Mouse (Mus musculus): ENCODE results near the gene Chrnb1. TPM values are rescaled to one million over a fixed set of nuclear protein-coding genes. Genes with fewer than 3 reads are reported as not detected.
A peak's percentile ranks its signal among the peaks of the same experiment; 100 is the strongest.

Gene Chrnb1
- 1.8 and 3.5 TPM in 2 replicates for polyA plus RNA-seq (2011; ENCODE audit: insufficient read depth, insufficient read length, low replicate concordance, missing spikeins)

GRCm38 (mm10) chr11:69795168-69795982 is at the start of gene Chrnb1:
Gene Chrnb1 (minus strand): TSS chr11:69795943.
- H3K27ac ChIP-seq (ENCODE audit: control insufficient read depth, insufficient read depth, low read depth, low read length, poor library complexity) = peak within 1 kb of the TSS; percentile 30
- WGBS = 2% methylated on average over 52 of the region's 52 CpGs
- H3K4me3 ChIP-seq (replicated peaks; ENCODE audit: control insufficient read depth, low read depth, low read length) = peak within 1 kb of the TSS; percentile 69
- peaks cover 1% of the 10 kb centered on the region; the same call in 1 of the 2 replicates for H3K4me1 ChIP-seq (ENCODE audit: control insufficient read depth, insufficient read depth, low read length)
- TF ChIP-seq CTCF (IDR thresholded peaks at IDR 0.05; ENCODE audit: control insufficient read depth, insufficient read depth, low read length) = peak; percentile 11; the same call in 1 of the 2 replicates
- TF ChIP-seq POLR2A (IDR thresholded peaks at IDR 0.05; ENCODE audit: borderline replicate concordance, control insufficient read depth, low read depth, low read length) = peak; percentile 76

GRCm38 (mm10) chr11:69838714-69839104 is 43.0 kb upstream of the Chrnb1 start:
- under 1% methylated on average over 7 of the region's 7 CpGs for WGBS
- TF ChIP-seq POLR2A (IDR thresholded peaks at IDR 0.05; ENCODE audit: borderline replicate concordance, control insufficient read depth, low read depth, low read length) (no peak), CTCF (IDR thresholded peaks at IDR 0.05; ENCODE audit: control insufficient read depth, insufficient read depth, low read length) (no peak)
- H3K27ac ChIP-seq (ENCODE audit: control insufficient read depth, insufficient read depth, low read depth, low read length, poor library complexity) = peak overlapping the region; percentile 73
- H3K4me3 ChIP-seq (replicated peaks; ENCODE audit: control insufficient read depth, low read depth, low read length) = peak overlapping the region; percentile 89
- H3K4me1 ChIP-seq (ENCODE audit: control insufficient read depth, insufficient read depth, low read length) = peaks cover 2% of the 10 kb centered on the region

GRCm38 (mm10) chr11:69837952-69838713 is 42.4 kb upstream of the Chrnb1 start, which contains the start of gene Tmem256:
Gene Tmem256 (plus strand): TSS chr11:69838514.
- H3K27ac ChIP-seq (ENCODE audit: control insufficient read depth, insufficient read depth, low read depth, low read length, poor library complexity) = peak within 1 kb of the TSS; percentile 75
- under 1% methylated on average over 34 of the region's 34 CpGs for WGBS
- H3K4me1 ChIP-seq (ENCODE audit: control insufficient read depth, insufficient read depth, low read length) = peaks cover 2% of the 10 kb centered on the region
- H3K4me3 ChIP-seq (replicated peaks; ENCODE audit: control insufficient read depth, low read depth, low read length) = peak within 1 kb of the TSS; percentile 89
- TF ChIP-seq CTCF (IDR thresholded peaks at IDR 0.05; ENCODE audit: control insufficient read depth, insufficient read depth, low read length) (no peak), POLR2A (IDR thresholded peaks at IDR 0.05; ENCODE audit: borderline replicate concordance, control insufficient read depth, low read depth, low read length) (peak; percentile 91; the same call in 1 of the 2 replicates)

- TF ChIP-seq CTCF (IDR thresholded peaks at IDR 0.05; ENCODE audit: control insufficient read depth, insufficient read depth, low read length) (no peak), POLR2A (IDR thresholded peaks at IDR 0.05; ENCODE audit: borderline replicate concordance, control insufficient read depth, low read depth, low read length) (no peak)
- Histone ChIP-seq H3K4me1 (ENCODE audit: control insufficient read depth, insufficient read depth, low read length) (peaks cover 2% of the 10 kb centered on the region), H3K4me3 (replicated peaks; ENCODE audit: control insufficient read depth, low read depth, low read length) (peak within 1 kb of the TSS; percentile 89), H3K27ac (ENCODE audit: control insufficient read depth, insufficient read depth, low read depth, low read length, poor library complexity) (peak within 1 kb of the TSS; percentile 75)
- under 1% methylated on average over 32 of the region's 32 CpGs for WGBS
These were observed 41.8 kb upstream of the Chrnb1 start, which contains the start of gene Nlgn2 for GRCm38 (mm10) chr11:69837604-69837951. Gene Nlgn2 (minus strand): TSS chr11:69837784.

- TF ChIP-seq POLR2A (IDR thresholded peaks at IDR 0.05; ENCODE audit: borderline replicate concordance, control insufficient read depth, low read depth, low read length) = no peak
- no peak for TF ChIP-seq CTCF (IDR thresholded peaks at IDR 0.05; ENCODE audit: control insufficient read depth, insufficient read depth, low read length)
- H3K4me3 ChIP-seq (replicated peaks; ENCODE audit: control insufficient read depth, low read depth, low read length) = peak overlapping the region; percentile 1
- H3K4me1 ChIP-seq (ENCODE audit: control insufficient read depth, insufficient read depth, low read length) = peaks cover 2% of the 10 kb centered on the region
- no peak overlapping the region for H3K27ac ChIP-seq (ENCODE audit: control insufficient read depth, insufficient read depth, low read depth, low read length, poor library complexity)
- WGBS = 4% methylated on average over 52 of the region's 52 CpGs
These were observed 41.2 kb upstream of the Chrnb1 start for GRCm38 (mm10) chr11:69836703-69837576.

- Histone ChIP-seq H3K27ac (ENCODE audit: control insufficient read depth, insufficient read depth, low read depth, low read length, poor library complexity) (no peak overlapping the region), H3K4me1 (ENCODE audit: control insufficient read depth, insufficient read depth, low read length) (peaks cover 2% of the 10 kb centered on the region), H3K4me3 (replicated peaks; ENCODE audit: control insufficient read depth, low read depth, low read length) (no peak overlapping the region)
- WGBS = 54% methylated on average over 4 of the region's 4 CpGs
- no peak for TF ChIP-seq POLR2A (IDR thresholded peaks at IDR 0.05; ENCODE audit: borderline replicate concordance, control insufficient read depth, low read depth, low read length)
- TF ChIP-seq CTCF (IDR thresholded peaks at IDR 0.05; ENCODE audit: control insufficient read depth, insufficient read depth, low read length) = no peak
These were observed 40.2 kb upstream of the Chrnb1 start for GRCm38 (mm10) chr11:69835966-69836335.

- TF ChIP-seq POLR2A (IDR thresholded peaks at IDR 0.05; ENCODE audit: borderline replicate concordance, control insufficient read depth, low read depth, low read length) (no peak), CTCF (IDR thresholded peaks at IDR 0.05; ENCODE audit: control insufficient read depth, insufficient read depth, low read length) (no peak)
- Histone ChIP-seq H3K4me1 (ENCODE audit: control insufficient read depth, insufficient read depth, low read length) (peaks cover 2% of the 10 kb centered on the region), H3K27ac (ENCODE audit: control insufficient read depth, insufficient read depth, low read depth, low read length, poor library complexity) (no peak overlapping the region), H3K4me3 (replicated peaks; ENCODE audit: control insufficient read depth, low read depth, low read length) (no peak overlapping the region)
- WGBS = 57% methylated on average over 9 of the region's 9 CpGs
These were observed 39.7 kb upstream of the Chrnb1 start for GRCm38 (mm10) chr11:69835326-69835965.

Measured in bone marrow, adult 2 months (tissue).